Mouse (Mus musculus) activated CD4-positive, CD25-positive, alpha-beta regulatory T cell, adult 9 weeks (primary cell): Measurements from ENCODE around the gene Ehf. TPM values are rescaled to one million over a fixed set of nuclear protein-coding genes. Genes with fewer than 3 reads are reported as not detected.

Experiments used
- polyA plus RNA-seq: library from polyadenylated mRNA; unstranded; fragments of 100-300 nt; shearing (Covaris generic); gene quantifications from one replicate; pipeline ENCODE4 v1.2.1, GENCODE M21; 2017

The Ehf gene
- not detected for polyA plus RNA-seq

GRCm38 (mm10) chr2:103303132-103303531, at the start of gene Ehf:
TSS of gene Ehf (minus strand) at chr2:103303278.

Other genes starting within 250 kb of the Ehf start
- gene Pdhx, start 229.8 kb downstream of the Ehf start, polyA plus RNA-seq, result 25.6 TPM
- 28.0 TPM for gene Apip, start 229.6 kb downstream of the Ehf start, polyA plus RNA-seq
- not detected for gene Elf5, start 108.4 kb upstream of the Ehf start, polyA plus RNA-seq
- 118 TPM for gene Cat, start 181.9 kb upstream of the Ehf start, polyA plus RNA-seq